Mouse (Mus musculus) C2C12 (cell line): ENCODE results near the gene Rab8b. TPM values are rescaled to one million over a fixed set of nuclear protein-coding genes. Genes with fewer than 3 reads are reported as not detected.

Experiments
- H3K27me3 ChIP-seq: one replicate; pipeline ENCODE4 v1.6.1; 2011; ENCODE audit not compliant: control insufficient read depth, insufficient read depth, insufficient read length
- H3K36me3 ChIP-seq: one replicate; pipeline ENCODE4 v1.6.1; 2011; ENCODE audit not compliant: control insufficient read depth, insufficient read depth
- H3K4me3 ChIP-seq: one replicate; pipeline ENCODE4 v1.5.1; 2011; ENCODE audit warnings: mild to moderate bottlenecking, control low read depth; ENCODE audit not compliant: poor library complexity, insufficient read depth, severe bottlenecking
- H3K79me2 ChIP-seq: one replicate; pipeline ENCODE4 v1.6.1; 2011; ENCODE audit not compliant: control insufficient read depth, insufficient read depth
- H3K79me3 ChIP-seq: one replicate; pipeline ENCODE4 v1.6.1; 2011; ENCODE audit warnings: low read depth, control low read depth
- H3ac ChIP-seq: one replicate; pipeline ENCODE3; 2011; ENCODE audit warnings: low read depth; ENCODE audit not compliant: control insufficient read depth, insufficient read length
- CEBPB ChIP-seq: IDR thresholded peaks from one replicate; pipeline ENCODE4 v1.6.1; 2011; ENCODE audit warnings: low read depth, mild to moderate bottlenecking, control low read depth, moderate library complexity
- CTCF ChIP-seq: IDR thresholded peaks from one replicate; pipeline ENCODE4 v1.5.1; 2011; ENCODE audit not compliant: control insufficient read depth, insufficient read depth, insufficient read length
- FOSL1 ChIP-seq: IDR thresholded peaks from one replicate; pipeline ENCODE4 v1.8.0; 2011; ENCODE audit warnings: mild to moderate bottlenecking, low read length; ENCODE audit not compliant: poor library complexity, insufficient read depth, severe bottlenecking
- MAX ChIP-seq: IDR thresholded peaks from one replicate; pipeline ENCODE4 v1.6.1; 2011; ENCODE audit warnings: mild to moderate bottlenecking, control low read depth
- MYOD1 ChIP-seq: IDR thresholded peaks from one replicate; pipeline ENCODE4 v1.6.1; 2011; ENCODE audit warnings: low read depth; ENCODE audit not compliant: control insufficient read depth, insufficient read length
- MYOG ChIP-seq: IDR thresholded peaks from one replicate; pipeline ENCODE4 v1.6.1; 2011; ENCODE audit not compliant: control insufficient read depth, insufficient read length; ENCODE audit errors: extremely low read depth
- USF1 ChIP-seq: IDR thresholded peaks from one replicate; pipeline ENCODE4 v1.6.1; 2011; ENCODE audit warnings: low read depth, mild to moderate bottlenecking, control low read depth, moderate library complexity
- polyA plus RNA-seq: library from polyadenylated mRNA; unstranded; fragments of >200 nt; fragmentation: generic; extraction: Trizol; gene quantifications from one replicate; pipeline ENCODE4 v1.2.1, GENCODE M21; 2012; ENCODE audit warnings: missing spikeins

The Rab8b gene
- polyA plus RNA-seq, 1 experiment: 4.1 TPM

DNA sequence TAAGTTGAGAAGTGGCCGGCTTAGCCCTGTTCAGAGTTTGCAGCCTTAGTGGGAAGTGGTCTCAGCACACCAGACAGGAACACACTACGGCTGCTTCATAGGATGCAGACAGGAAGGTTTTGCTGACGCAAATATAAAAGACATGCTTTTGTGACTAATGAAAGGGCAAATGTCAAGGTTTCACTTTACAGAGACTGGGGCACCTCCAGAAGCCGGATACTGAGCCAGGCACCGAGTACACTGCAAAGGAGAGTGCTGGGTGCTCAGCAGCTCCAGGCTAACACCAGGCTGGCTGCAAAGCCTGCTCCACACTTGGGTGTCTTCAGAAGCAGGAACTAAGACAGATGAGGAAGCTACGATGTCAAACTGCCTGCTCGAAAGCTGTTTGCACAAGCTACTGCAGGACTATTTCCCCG is 37.1 kb downstream of the Rab8b start:
- Histone ChIP-seq H3K79me2 (no peaks in the 10 kb centered on the region), H3K36me3 (no peaks in the 10 kb centered on the region), H3K27me3 (no peaks in the 10 kb centered on the region), H3K79me3 (no peaks in the 10 kb centered on the region), H3ac (no peak overlapping the region), H3K4me3 (no peak overlapping the region)
- TF ChIP-seq CTCF (no peak), MYOD1 (no peak), MYOG (no peak), USF1 (no peak), FOSL1 (no peak), MAX (no peak), CEBPB (no peak)

DNA sequence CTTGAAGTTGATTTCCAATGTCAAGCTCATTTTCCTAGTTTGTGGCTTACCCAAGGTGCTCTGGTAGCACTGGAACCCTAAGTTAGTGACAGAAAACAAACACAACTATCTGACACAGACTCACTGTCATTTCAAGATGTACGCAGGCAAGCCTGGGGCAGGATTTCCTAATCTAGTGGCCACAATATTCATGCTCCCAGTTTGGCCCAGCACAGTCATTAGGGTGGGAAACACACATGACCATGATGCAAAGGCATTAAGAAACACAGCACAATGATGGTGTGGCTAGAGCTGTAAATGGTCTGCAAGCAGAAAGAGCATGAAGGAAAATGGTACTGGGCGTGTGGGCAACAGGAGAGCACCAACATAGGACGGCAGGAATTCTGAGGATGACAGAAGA is 37.6 kb downstream of the Rab8b start:
- Histone ChIP-seq H3K79me3 (no peaks in the 10 kb centered on the region), H3ac (no peak overlapping the region), H3K79me2 (no peaks in the 10 kb centered on the region), H3K36me3 (no peaks in the 10 kb centered on the region), H3K4me3 (no peak overlapping the region), H3K27me3 (no peaks in the 10 kb centered on the region)
- TF ChIP-seq USF1 (no peak), MYOD1 (no peak), MYOG (no peak), MAX (no peak), CEBPB (no peak), FOSL1 (no peak), CTCF (no peak)

DNA sequence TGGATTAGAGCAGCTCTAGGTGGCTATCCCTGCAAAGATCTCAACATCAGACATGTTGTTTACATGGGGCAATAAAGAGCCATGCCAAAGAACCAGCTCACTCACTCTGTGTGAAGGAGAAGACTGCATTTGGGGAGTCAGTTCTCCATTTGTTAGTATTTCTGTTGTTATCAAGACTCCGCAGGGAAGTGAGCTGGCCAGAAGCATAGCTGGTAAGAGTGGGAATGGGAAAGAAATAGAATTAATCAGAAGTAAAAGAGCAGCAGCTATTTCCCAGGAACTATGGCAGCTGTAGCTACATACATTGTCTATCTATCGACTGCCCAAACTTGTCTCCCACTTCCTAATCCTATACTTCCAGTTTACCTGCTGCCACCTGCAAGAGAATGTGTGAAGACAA is 38.7 kb downstream of the Rab8b start:
- Histone ChIP-seq H3K79me3 (peaks cover 1% of the 10 kb centered on the region), H3K27me3 (no peaks in the 10 kb centered on the region), H3K4me3 (no peak overlapping the region), H3K36me3 (no peaks in the 10 kb centered on the region), H3K79me2 (no peaks in the 10 kb centered on the region), H3ac (no peak overlapping the region)
- TF ChIP-seq CTCF (no peak), MYOD1 (no peak), CEBPB (no peak), MYOG (no peak), FOSL1 (no peak), MAX (no peak), USF1 (no peak)

- Histone ChIP-seq H3K36me3 (no peaks in the 10 kb centered on the region), H3K4me3 (no peak overlapping the region)
- TF ChIP-seq USF1: no peak
These were observed 40.0 kb downstream of the Rab8b start for GRCm38 (mm10) chr9:66879486-66879885.

GRCm38 (mm10) chr9:66878899-66879298 is 40.6 kb downstream of the Rab8b start:
- no peak overlapping the region for H3K4me3 ChIP-seq
- no peak for TF ChIP-seq MYOD1
- no peak for TF ChIP-seq CEBPB
- TF ChIP-seq USF1: no peak
- no peaks in the 10 kb centered on the region for H3K27me3 ChIP-seq
- no peak overlapping the region for H3ac ChIP-seq
- H3K79me2 ChIP-seq: no peaks in the 10 kb centered on the region
- H3K36me3 ChIP-seq: no peaks in the 10 kb centered on the region
- peaks cover 2% of the 10 kb centered on the region for H3K79me3 ChIP-seq

More at GRCm38 (mm10) chr9:66879486-66879885, 40.0 kb downstream of the Rab8b start:
- Histone ChIP-seq H3K27me3 (no peaks in the 10 kb centered on the region), H3ac (no peak overlapping the region), H3K79me2 (no peaks in the 10 kb centered on the region), H3K79me3 (peaks cover 2% of the 10 kb centered on the region)

- Histone ChIP-seq H3K27me3 (no peaks in the 10 kb centered on the region), H3K79me2 (no peaks in the 10 kb centered on the region), H3K4me3 (no peak overlapping the region), H3K36me3 (no peaks in the 10 kb centered on the region), H3ac (no peak overlapping the region), H3K79me3 (peaks cover 2% of the 10 kb centered on the region)
- TF ChIP-seq CTCF (no peak), FOSL1 (peak; percentile 14), MYOG (no peak)
These were observed 42.9 kb downstream of the Rab8b start for GRCm38 (mm10) chr9:66876577-66876976.
